Mouse (Mus musculus): Measurements from ENCODE around the gene Rhbg. TPM values are rescaled to one million over a fixed set of nuclear protein-coding genes. Genes with fewer than 3 reads are reported as not detected.

Gene Rhbg
- polyA plus RNA-seq, 1 experiment from 2014 or later = 0.10 TPM

DNA sequence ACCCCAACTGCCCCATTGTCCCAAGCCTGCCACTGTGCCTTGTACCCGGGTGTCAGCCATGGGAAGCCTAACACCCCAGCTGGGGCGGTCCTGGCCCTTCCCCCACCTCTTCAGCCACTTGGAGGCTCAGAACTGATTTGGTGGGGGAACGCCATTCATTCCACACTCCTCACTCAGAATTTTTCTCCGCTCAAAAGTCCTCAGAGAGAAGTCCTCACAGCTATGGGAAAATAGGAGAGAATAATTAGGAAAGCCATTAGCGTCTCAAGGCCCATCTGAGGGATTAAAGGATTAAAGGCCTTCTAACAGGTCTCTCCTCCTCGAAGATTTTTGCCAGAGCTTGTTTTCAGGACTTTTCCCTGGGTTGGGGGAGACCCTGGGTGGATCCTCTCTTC lies 17.4 kb downstream of the Rhbg start:
- H3K9me3 ChIP-seq (replicated peaks; ENCODE audit: control insufficient read depth, low read length) = no peaks in the 10 kb centered on the region
- no peak overlapping the region for H3K9ac ChIP-seq (ENCODE audit: low read depth, low read length)
- 0 out of 2 replicates have a peak, but pooled peaks cover 5% of the 10 kb centered on the region for H3K4me1 ChIP-seq (ENCODE audit: control insufficient read depth, insufficient read depth, low read length)
- H3K27ac ChIP-seq (ENCODE audit: low read depth, low read length) = no peak overlapping the region
- WGBS (ENCODE audit: insufficient replicate concordance) = 15% methylated on average over 6 of the region's 6 CpGs
- peaks cover 87% of the 10 kb centered on the region for H3K27me3 ChIP-seq (ENCODE audit: control insufficient read depth, insufficient read depth, low read length)
- no peak overlapping the region for H3K4me3 ChIP-seq (ENCODE audit: low read depth, low read length)
- H3K36me3 ChIP-seq (ENCODE audit: control insufficient read depth, insufficient read depth, low read length) = no peaks in the 10 kb centered on the region
- ATAC-seq (replicated peaks; ENCODE audit: insufficient number of reproducible peaks, low FRiP score, low TSS enrichment) = no peak
- no peak overlapping the region for H3K4me2 ChIP-seq

DNA sequence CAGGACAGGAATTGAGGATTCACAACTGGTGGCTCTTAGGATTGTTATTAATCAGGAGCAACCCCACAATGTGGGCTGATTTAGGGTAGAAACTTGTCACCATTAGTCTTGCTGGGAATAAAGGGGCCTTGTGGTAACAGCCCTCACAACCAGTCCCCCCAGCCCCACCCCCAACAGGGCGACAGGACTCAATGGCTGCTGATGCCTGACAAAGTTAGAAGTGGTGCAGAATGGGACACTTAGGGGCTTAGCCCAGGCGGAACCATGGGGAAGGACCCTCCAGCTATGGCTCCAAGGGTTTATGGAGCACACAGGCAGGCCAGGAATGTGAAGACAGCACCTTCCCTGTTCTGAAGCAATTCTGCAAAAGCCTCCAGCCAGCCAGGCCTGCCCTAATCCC lies 18.9 kb downstream of the Rhbg start:
- Histone ChIP-seq H3K4me2 (no peak overlapping the region), H3K36me3 (ENCODE audit: control insufficient read depth, insufficient read depth, low read length) (no peaks in the 10 kb centered on the region), H3K27ac (ENCODE audit: low read depth, low read length) (no peak overlapping the region), H3K4me3 (ENCODE audit: low read depth, low read length) (no peak overlapping the region), H3K9me3 (replicated peaks; ENCODE audit: control insufficient read depth, low read length) (no peaks in the 10 kb centered on the region), H3K4me1 (ENCODE audit: control insufficient read depth, insufficient read depth, low read length) (no peaks in the 10 kb centered on the region), H3K27me3 (ENCODE audit: control insufficient read depth, insufficient read depth, low read length) (peaks cover 81% of the 10 kb centered on the region), H3K9ac (ENCODE audit: low read depth, low read length) (no peak overlapping the region)
- no peak for ATAC-seq (replicated peaks; ENCODE audit: insufficient number of reproducible peaks, low FRiP score, low TSS enrichment)
- WGBS (ENCODE audit: insufficient replicate concordance) = 53% methylated on average over 2 of the region's 2 CpGs

DNA sequence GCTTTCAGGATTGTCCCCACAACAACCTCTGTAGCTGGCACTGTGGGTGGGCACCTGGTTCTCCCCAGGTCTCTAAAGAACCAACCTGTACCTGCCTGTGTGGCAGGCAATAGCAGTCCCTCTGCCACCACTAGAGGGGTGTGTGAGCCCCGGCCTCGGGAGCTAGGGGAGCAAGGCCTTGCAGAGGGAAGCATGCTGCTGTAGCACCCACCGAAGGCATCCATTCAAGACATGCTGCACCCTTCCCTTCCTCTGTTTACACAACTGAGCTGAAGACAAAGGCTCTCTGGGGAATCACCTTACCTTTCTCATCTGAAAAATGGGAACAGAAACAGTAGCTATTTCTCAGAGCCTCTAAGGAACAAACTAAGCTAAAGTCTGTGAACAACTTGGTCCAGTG lies 19.3 kb downstream of the Rhbg start:
- Histone ChIP-seq H3K9ac (ENCODE audit: low read depth, low read length) (no peak overlapping the region), H3K4me2 (no peak overlapping the region), H3K9me3 (replicated peaks; ENCODE audit: control insufficient read depth, low read length) (no peaks in the 10 kb centered on the region), H3K27ac (ENCODE audit: low read depth, low read length) (no peak overlapping the region), H3K36me3 (ENCODE audit: control insufficient read depth, insufficient read depth, low read length) (no peaks in the 10 kb centered on the region), H3K4me1 (ENCODE audit: control insufficient read depth, insufficient read depth, low read length) (no peaks in the 10 kb centered on the region), H3K27me3 (ENCODE audit: control insufficient read depth, insufficient read depth, low read length) (peaks cover 81% of the 10 kb centered on the region), H3K4me3 (ENCODE audit: low read depth, low read length) (no peak overlapping the region)
- 11% methylated on average over 3 of the region's 3 CpGs for WGBS (ENCODE audit: insufficient replicate concordance)
- no peak for ATAC-seq (replicated peaks; ENCODE audit: insufficient number of reproducible peaks, low FRiP score, low TSS enrichment)

DNA sequence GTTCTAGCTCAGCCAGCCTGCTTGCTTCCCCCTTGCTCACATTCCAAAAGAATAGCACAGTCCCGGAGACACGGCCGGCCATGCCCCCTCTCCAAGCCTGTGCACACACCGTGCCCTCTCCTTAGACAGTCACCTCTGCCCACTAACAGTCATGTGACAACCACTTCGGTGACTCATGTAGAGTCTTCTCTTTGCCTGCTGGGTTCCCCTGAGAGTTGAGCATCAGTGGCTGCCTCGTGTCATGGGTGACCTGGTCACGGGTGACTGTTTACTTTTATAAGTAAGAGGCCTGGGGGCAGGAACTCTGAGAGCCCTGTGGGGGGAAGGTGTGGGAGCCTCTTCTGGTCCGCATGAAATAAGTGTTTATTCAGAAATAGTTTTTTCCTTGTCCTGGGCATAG lies 20.5 kb downstream of the Rhbg start:
- H3K27me3 ChIP-seq (ENCODE audit: control insufficient read depth, insufficient read depth, low read length) = peaks cover 78% of the 10 kb centered on the region
- no peaks in the 10 kb centered on the region for H3K4me1 ChIP-seq (ENCODE audit: control insufficient read depth, insufficient read depth, low read length)
- H3K4me3 ChIP-seq (ENCODE audit: low read depth, low read length) = no peak overlapping the region
- ATAC-seq (replicated peaks; ENCODE audit: insufficient number of reproducible peaks, low FRiP score, low TSS enrichment) = no peak
- H3K9ac ChIP-seq (ENCODE audit: low read depth, low read length) = no peak overlapping the region
- no peaks in the 10 kb centered on the region for H3K36me3 ChIP-seq (ENCODE audit: control insufficient read depth, insufficient read depth, low read length)
- no peak overlapping the region for H3K4me2 ChIP-seq
- 65% methylated on average over 8 of the region's 8 CpGs for WGBS (ENCODE audit: insufficient replicate concordance)
- no peak overlapping the region for H3K27ac ChIP-seq (ENCODE audit: low read depth, low read length)
- no peaks in the 10 kb centered on the region for H3K9me3 ChIP-seq (replicated peaks; ENCODE audit: control insufficient read depth, low read length)

DNA sequence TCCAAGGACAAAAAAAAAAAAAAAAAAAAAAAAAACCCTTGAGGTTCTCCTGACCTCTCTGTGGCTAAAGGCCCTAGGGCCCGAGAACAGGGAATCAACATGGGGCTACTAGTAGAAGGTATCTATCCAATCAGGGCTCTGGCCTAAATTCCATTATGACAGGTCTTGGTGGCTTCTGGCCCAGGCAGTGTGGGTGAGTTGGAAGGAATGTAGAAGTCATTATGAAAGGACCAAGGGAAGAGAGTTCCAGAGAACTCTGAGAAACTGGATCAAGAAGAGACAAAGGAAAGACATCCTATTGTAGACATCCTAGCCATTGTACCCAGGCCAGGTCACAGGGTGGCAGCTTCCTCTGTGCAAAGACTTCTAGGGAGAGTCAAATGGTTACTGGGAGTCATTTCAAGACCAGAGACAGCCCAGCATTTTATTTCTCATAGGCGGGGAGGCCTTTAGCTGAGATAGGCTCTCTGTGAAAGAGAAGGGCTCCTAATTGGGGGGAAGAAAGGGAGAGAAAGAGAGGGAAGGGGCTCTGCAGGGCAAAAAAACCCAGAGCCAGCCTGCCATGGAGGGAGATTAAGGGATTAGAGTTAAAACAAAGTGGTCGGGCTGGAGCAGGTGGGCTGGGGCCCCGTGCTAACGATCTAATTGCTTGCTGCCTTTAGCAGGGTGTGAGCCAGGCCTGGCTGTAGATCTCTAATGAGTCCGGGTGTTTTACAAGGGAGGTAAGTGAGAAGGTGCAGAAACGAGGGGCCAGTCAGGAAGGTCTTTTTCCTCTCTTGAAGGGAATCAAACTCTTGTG lies 21.5 kb downstream of the Rhbg start:
- H3K4me3 ChIP-seq (ENCODE audit: low read depth, low read length) = no peak overlapping the region
- no peak overlapping the region for H3K4me2 ChIP-seq
- no peak overlapping the region for H3K9ac ChIP-seq (ENCODE audit: low read depth, low read length)
- peaks cover 75% of the 10 kb centered on the region for H3K27me3 ChIP-seq (ENCODE audit: control insufficient read depth, insufficient read depth, low read length)
- no peaks in the 10 kb centered on the region for H3K9me3 ChIP-seq (replicated peaks; ENCODE audit: control insufficient read depth, low read length)
- H3K27ac ChIP-seq (ENCODE audit: low read depth, low read length) = no peak overlapping the region
- no peaks in the 10 kb centered on the region for H3K4me1 ChIP-seq (ENCODE audit: control insufficient read depth, insufficient read depth, low read length)
- WGBS (ENCODE audit: insufficient replicate concordance) = 28% methylated on average over 7 of the region's 7 CpGs
- ATAC-seq (replicated peaks; ENCODE audit: insufficient number of reproducible peaks, low FRiP score, low TSS enrichment) = no peak
- no peaks in the 10 kb centered on the region for H3K36me3 ChIP-seq (ENCODE audit: control insufficient read depth, insufficient read depth, low read length)

DNA sequence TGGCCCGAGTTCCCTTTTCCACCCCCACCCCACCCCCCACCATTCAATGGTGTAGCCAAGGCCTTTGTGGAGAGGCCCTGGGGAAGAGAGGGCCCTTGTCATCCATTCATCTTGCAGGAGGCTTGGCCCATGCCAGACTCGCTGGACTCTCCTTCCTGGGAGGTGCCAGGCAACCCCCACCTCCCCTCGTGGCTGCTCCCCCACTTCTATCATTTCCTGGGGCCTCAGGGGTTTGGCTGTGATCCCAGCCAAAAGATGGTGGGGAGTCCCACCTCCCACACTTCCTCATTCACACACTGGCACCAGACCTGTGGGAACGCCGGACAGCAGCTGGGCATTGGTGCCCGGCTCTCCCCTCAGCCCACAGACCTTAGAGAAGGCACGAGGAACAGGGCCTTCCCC lies 22.2 kb downstream of the Rhbg start:
- no peak overlapping the region for H3K9ac ChIP-seq (ENCODE audit: low read depth, low read length)
- ATAC-seq (replicated peaks; ENCODE audit: insufficient number of reproducible peaks, low FRiP score, low TSS enrichment) = no peak
- WGBS (ENCODE audit: insufficient replicate concordance) = 57% methylated on average over 7 of the region's 7 CpGs
- no peak overlapping the region for H3K4me2 ChIP-seq
- H3K4me1 ChIP-seq (ENCODE audit: control insufficient read depth, insufficient read depth, low read length) = no peaks in the 10 kb centered on the region
- no peaks in the 10 kb centered on the region for H3K36me3 ChIP-seq (ENCODE audit: control insufficient read depth, insufficient read depth, low read length)
- no peak overlapping the region for H3K27ac ChIP-seq (ENCODE audit: low read depth, low read length)
- H3K9me3 ChIP-seq (replicated peaks; ENCODE audit: control insufficient read depth, low read length) = no peaks in the 10 kb centered on the region
- H3K27me3 ChIP-seq (ENCODE audit: control insufficient read depth, insufficient read depth, low read length) = peaks cover 68% of the 10 kb centered on the region
- H3K4me3 ChIP-seq (ENCODE audit: low read depth, low read length) = no peak overlapping the region

DNA sequence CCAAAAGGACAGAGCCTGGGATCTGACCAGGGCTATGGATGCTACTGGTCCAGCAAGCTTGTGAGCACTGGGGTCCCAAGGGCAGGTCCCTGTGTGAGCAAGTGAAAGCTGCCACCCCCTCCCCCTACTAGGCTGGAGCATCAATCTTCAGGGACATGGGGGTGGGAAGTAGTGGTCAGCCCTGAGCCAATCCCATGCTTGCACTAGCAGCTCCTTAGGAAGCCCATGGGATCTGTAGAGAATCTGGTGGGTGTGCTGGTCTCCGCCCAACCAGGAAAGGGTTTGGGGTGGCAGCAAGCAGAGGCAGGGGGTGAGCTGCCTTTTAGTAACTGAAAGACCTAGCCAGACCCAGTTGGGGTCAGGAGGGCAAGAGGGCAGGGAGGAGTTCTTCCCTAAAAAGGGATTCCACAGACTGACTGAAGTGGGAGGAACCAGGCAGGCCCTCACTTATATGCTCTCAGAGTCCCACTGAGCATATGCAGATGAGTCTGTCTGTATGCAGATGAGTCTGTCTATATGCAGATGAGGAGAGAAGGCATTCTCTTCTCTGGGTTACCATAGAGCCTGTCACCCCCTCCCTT lies 23.4 kb downstream of the Rhbg start:
- Histone ChIP-seq H3K4me2 (no peak overlapping the region), H3K27ac (ENCODE audit: low read depth, low read length) (no peak overlapping the region), H3K4me3 (ENCODE audit: low read depth, low read length) (no peak overlapping the region), H3K9me3 (replicated peaks; ENCODE audit: control insufficient read depth, low read length) (no peaks in the 10 kb centered on the region), H3K9ac (ENCODE audit: low read depth, low read length) (no peak overlapping the region), H3K36me3 (ENCODE audit: control insufficient read depth, insufficient read depth, low read length) (no peaks in the 10 kb centered on the region), H3K4me1 (ENCODE audit: control insufficient read depth, insufficient read depth, low read length) (no peaks in the 10 kb centered on the region), H3K27me3 (ENCODE audit: control insufficient read depth, insufficient read depth, low read length) (peaks cover 61% of the 10 kb centered on the region)
- ATAC-seq (replicated peaks; ENCODE audit: insufficient number of reproducible peaks, low FRiP score, low TSS enrichment) = no peak
- 40% methylated on average over 1 of the region's 1 CpGs for WGBS (ENCODE audit: insufficient replicate concordance)

DNA sequence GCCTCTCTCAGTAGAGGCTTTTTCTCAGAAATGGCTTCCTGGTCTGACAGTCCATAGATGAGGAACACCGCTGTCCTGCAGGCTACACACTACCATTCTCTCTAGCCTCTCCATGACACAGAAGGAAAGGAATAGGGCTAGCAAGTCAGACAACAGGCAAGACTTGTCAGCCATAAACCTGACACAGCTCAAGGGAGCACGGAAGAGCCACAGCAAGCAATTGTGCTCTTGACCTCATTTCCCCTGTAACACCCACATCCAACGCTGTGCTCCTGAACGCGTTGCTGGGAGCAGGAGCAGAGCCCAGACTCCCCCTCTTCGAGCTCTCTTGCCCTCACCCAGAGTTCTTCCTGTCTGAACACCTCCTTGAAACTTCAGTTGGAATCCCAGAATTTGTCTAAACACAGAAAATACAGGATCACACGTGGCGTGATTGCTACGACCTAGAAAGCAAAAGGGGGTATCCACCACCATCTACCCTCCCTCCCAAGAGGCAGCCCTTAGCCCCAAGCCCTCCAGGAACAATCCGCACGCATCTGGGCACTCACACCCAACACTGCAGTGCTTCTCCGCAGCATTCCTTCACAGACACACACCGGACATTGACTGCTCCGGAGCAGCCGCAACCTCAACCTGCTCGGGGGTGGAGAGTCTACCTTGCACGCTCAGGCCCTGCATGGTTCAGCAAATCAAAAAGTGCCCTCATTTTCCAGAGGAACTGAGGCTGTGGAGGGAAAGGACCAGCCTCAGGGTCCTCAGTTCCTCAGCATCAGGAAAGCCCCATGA lies 24.1 kb downstream of the Rhbg start:
- H3K4me3 ChIP-seq (ENCODE audit: low read depth, low read length) = no peak overlapping the region
- H3K9me3 ChIP-seq (replicated peaks; ENCODE audit: control insufficient read depth, low read length) = no peaks in the 10 kb centered on the region
- no peaks in the 10 kb centered on the region for H3K36me3 ChIP-seq (ENCODE audit: control insufficient read depth, insufficient read depth, low read length)
- no peak for ATAC-seq (replicated peaks; ENCODE audit: insufficient number of reproducible peaks, low FRiP score, low TSS enrichment)
- no peak overlapping the region for H3K9ac ChIP-seq (ENCODE audit: low read depth, low read length)
- 46% methylated on average over 17 of the region's 17 CpGs for WGBS (ENCODE audit: insufficient replicate concordance)
- peaks cover 59% of the 10 kb centered on the region for H3K27me3 ChIP-seq (ENCODE audit: control insufficient read depth, insufficient read depth, low read length)
- no peak overlapping the region for H3K4me2 ChIP-seq
- H3K27ac ChIP-seq (ENCODE audit: low read depth, low read length) = no peak overlapping the region
- H3K4me1 ChIP-seq (ENCODE audit: control insufficient read depth, insufficient read depth, low read length) = no peaks in the 10 kb centered on the region
